Mouse (Mus musculus) hindbrain, embryonic 13.5 days (tissue): ENCODE data around the gene Tomm22. TPM values are rescaled to one million over a fixed set of nuclear protein-coding genes. Genes with fewer than 3 reads are reported as not detected.

Source experiments
- ATAC-seq: fragments of 200-750 bp; cut with Nextera tagmentation; 2 replicates; pipeline ENCODE4 v1.8.0; 2017; ENCODE audit warnings: moderate TSS enrichment; ENCODE audit not compliant: low FRiP score
- H3K27ac ChIP-seq: fragments of 300-500 bp; sonication (generic); 2 replicates; pipeline ENCODE4 v1.5.1; 2015; ENCODE audit warnings: inconsistent platforms, mild to moderate bottlenecking, moderate library complexity
- H3K27me3 ChIP-seq: fragments of 300-500 bp; sonication (generic); 2 replicates; pipeline ENCODE4 v1.6.1; 2015; ENCODE audit warnings: mild to moderate bottlenecking, inconsistent platforms
- H3K36me3 ChIP-seq: fragments of 300-500 bp; sonication (generic); 2 replicates; pipeline ENCODE4 v1.6.1; 2015; ENCODE audit warnings: mild to moderate bottlenecking, inconsistent platforms
- H3K4me1 ChIP-seq: fragments of 300-500 bp; sonication (generic); replicated peaks from 2 replicates; pipeline ENCODE4 v1.6.1; 2015; ENCODE audit warnings: inconsistent platforms
- H3K4me2 ChIP-seq: fragments of 300-500 bp; sonication (generic); 2 replicates; pipeline ENCODE4 v1.6.1; 2015; ENCODE audit warnings: inconsistent platforms, mild to moderate bottlenecking, moderate library complexity
- H3K4me3 ChIP-seq: fragments of 300-500 bp; sonication (generic); 2 replicates; pipeline ENCODE4 v1.5.1; 2015; ENCODE audit warnings: mild to moderate bottlenecking, inconsistent platforms
- H3K9ac ChIP-seq: fragments of 300-500 bp; sonication (generic); 2 replicates; pipeline ENCODE4 v1.6.1; 2015; ENCODE audit warnings: mild to moderate bottlenecking, inconsistent platforms
- H3K9me3 ChIP-seq: fragments of 300-500 bp; sonication (generic); 2 replicates; pipeline ENCODE4 v1.6.1; 2016; ENCODE audit warnings: inconsistent platforms
- WGBS: fragments of 180-500 bp; shearing (Covaris S2); methylation state at CpG from one replicate; pipeline ENCODE4 v1.1.7; 2015; 5-methylcytosine and 5-hydroxymethylcytosine counted together
- polyA plus RNA-seq: library from polyadenylated mRNA; unstranded; fragments of >200 nt; fragmentation: Nextera tagmentation; extraction: Ambion mirVana; gene quantifications from 2 replicates; pipeline ENCODE4 v1.2.1, GENCODE M21; 2015

The Tomm22 gene
- 246 and 253 TPM in 2 replicates for polyA plus RNA-seq

DNA sequence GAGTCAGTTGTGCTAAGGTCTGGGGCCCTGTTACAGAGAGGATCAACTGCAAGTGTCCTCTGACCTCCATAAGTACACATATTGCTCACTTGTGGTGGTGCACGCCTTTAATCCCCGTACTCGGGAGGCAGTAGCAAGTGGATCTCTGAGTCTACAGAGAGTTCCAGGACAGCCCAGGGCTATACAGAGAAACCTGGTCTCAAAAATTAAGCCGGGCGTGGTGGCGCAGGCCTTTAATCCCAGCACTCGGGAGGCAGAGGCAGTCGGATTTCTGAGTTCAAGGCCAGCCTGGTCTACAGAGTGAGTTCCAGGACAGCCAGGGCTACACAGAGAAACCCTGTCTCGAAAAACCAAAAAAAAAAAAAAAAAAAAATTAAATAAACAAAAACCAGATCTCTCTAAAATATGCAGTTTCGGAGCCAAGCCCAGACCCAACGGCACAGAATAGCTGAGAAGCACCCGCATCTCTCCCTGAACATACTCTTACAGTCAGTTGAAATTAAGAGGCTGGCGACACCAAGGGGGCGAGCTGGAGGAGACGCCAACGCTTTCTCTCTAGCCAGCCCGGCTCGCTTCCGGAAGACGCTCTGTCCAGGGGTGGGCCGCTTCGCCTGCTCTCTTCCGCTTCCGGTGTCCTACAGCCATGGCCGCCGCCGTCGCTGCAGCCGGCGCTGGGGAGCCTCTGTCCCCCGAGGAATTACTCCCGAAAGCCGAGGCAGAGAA is at the start of gene Tomm22:
TSS of gene Tomm22 (plus strand) at position 613 of the 723 bp plus-strand sequence.
- H3K27me3 ChIP-seq, result no peaks in the 10 kb centered on the region
- peaks cover 7% of the 10 kb centered on the region for H3K4me1 ChIP-seq
- H3K9me3 ChIP-seq, result no peaks in the 10 kb centered on the region
- 20% methylated on average over 33 of the region's 33 CpGs for WGBS
- H3K4me3 ChIP-seq, result peak within 1 kb of the TSS; percentile 93
- H3K4me2 ChIP-seq, result peak within 1 kb of the TSS; percentile 78
- H3K27ac ChIP-seq, result peak within 1 kb of the TSS; percentile 44; the same call in 1 of the 2 replicates
- peak within 1 kb of the TSS; percentile 86 for H3K9ac ChIP-seq
- peaks cover 60% of the 10 kb centered on the region for H3K36me3 ChIP-seq
- peak; percentile 97 for ATAC-seq

DNA sequence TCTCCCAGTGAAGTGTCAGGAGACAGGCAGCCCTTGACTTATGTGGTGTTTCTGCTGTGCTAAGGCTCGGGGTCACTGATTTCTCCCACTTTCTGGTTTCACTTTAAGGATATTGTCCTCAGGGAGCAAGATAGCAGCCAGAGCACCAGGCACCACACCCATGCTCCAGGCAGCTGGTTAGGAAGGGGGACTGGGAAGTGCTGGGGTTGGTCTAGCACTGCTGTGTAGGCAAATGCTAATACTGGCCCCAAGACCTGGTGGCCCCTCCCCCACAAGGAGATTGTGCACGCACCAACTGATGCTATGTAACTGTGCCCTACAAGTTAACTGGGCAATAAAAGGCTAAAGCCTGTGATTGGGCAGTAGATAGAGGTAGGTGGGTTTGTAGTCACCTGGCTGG is 40.2 kb upstream of the Tomm22 start:
- no peaks in the 10 kb centered on the region for H3K9me3 ChIP-seq
- no peak overlapping the region for H3K4me3 ChIP-seq
- H3K27ac ChIP-seq, result no peak overlapping the region
- H3K27me3 ChIP-seq, result no peaks in the 10 kb centered on the region
- no peak for ATAC-seq
- 69% methylated on average over 2 of the region's 2 CpGs for WGBS
- H3K4me1 ChIP-seq, result no peaks in the 10 kb centered on the region
- H3K4me2 ChIP-seq, result no peak overlapping the region
- H3K36me3 ChIP-seq, result peaks cover 96% of the 10 kb centered on the region
- H3K9ac ChIP-seq, result no peak overlapping the region

DNA sequence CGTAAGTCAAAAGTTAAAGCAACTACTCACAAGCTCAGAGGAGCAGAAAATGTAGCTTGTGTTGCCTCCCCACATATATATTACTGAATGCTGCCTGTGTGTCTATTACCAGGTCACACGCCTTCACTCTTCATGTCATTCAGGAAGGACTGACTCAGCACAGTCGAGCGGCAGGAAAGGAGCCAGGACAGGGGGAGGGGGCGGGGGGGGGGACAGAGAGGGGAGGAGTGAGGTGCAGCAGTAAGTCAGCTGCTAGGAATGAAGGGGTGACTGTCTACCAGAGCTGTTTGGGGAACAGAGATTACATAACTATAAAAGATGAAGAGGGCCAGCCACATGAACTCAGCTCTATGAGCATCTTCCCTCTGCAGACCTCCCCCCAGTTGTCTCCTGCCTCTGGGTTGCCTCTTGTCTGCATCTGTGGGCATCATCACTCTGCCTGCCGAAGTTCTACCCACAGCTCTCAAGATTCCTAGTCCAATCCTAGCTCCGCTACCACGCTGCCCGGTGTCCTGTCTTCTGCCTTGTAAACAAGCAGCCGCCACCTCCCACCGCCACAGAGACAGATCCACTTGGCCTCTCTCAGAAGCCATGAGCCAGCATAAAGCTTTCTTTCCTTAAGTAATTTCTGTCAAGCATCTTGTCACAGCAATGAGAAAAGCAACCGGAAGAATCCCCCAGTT is 29.4 kb upstream of the Tomm22 start:
- no peaks in the 10 kb centered on the region for H3K4me1 ChIP-seq
- no peak overlapping the region for H3K27ac ChIP-seq
- 73% methylated on average over 12 of the region's 12 CpGs for WGBS
- no peaks in the 10 kb centered on the region for H3K27me3 ChIP-seq
- H3K9ac ChIP-seq, result no peak overlapping the region
- no peak for ATAC-seq
- no peak overlapping the region for H3K4me3 ChIP-seq
- H3K9me3 ChIP-seq, result no peaks in the 10 kb centered on the region
- peaks cover 82% of the 10 kb centered on the region for H3K36me3 ChIP-seq
- no peak overlapping the region for H3K4me2 ChIP-seq

DNA sequence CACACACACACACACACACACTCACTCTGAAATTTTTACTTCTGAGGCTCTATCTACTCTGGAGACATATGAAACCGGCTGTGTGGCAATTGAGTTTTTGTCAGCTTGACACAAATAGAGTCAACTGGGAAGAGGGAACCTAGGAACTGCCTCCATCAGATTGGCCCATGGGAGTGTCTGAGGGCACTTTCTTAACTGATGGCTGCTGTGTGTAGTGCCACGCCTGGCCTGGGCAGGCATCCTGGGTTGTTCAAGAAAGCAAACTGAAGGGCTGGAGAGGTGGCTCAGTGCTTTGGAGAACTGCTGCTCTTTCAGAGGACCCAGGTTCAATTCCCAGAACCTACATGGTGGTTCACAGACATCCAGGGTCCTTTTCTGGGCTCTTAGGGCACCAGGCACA is 25.2 kb upstream of the Tomm22 start:
- Histone ChIP-seq H3K9ac (no peak overlapping the region), H3K9me3 (no peaks in the 10 kb centered on the region), H3K4me3 (no peak overlapping the region), H3K4me2 (no peak overlapping the region), H3K4me1 (no peaks in the 10 kb centered on the region), H3K36me3 (peaks cover 84% of the 10 kb centered on the region), H3K27ac (no peak overlapping the region), H3K27me3 (no peaks in the 10 kb centered on the region)
- ATAC-seq, result no peak
- 90% methylated on average over 2 of the region's 2 CpGs for WGBS

DNA sequence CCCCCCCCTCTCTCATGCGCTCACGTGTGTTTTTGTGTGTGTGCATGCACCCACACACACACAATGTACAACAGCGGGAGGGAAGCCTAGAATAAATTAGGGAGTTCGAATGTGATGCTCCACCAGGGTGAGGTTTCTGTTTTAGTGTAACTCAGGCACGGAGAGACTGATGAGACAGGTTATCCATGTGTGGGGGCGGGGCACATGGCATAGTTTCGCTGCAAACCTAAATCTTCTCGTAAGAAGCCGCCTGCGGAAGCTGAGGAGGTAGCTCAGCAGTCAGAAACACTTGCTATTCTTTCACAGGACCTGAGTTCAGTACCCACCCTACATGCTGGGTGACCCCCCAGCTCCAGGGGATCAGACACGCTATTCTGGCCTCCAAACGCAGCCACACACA is 22.5 kb upstream of the Tomm22 start:
- no peak overlapping the region; the same call in 1 of the 2 replicates for H3K9ac ChIP-seq
- H3K4me1 ChIP-seq, result no peaks in the 10 kb centered on the region
- no peaks in the 10 kb centered on the region for H3K27me3 ChIP-seq
- H3K27ac ChIP-seq, result no peak overlapping the region
- no peak for ATAC-seq
- peaks cover 77% of the 10 kb centered on the region for H3K36me3 ChIP-seq
- H3K4me3 ChIP-seq, result no peak overlapping the region
- 92% methylated on average over 12 of the region's 12 CpGs for WGBS
- H3K9me3 ChIP-seq, result no peaks in the 10 kb centered on the region
- H3K4me2 ChIP-seq, result no peak overlapping the region

DNA sequence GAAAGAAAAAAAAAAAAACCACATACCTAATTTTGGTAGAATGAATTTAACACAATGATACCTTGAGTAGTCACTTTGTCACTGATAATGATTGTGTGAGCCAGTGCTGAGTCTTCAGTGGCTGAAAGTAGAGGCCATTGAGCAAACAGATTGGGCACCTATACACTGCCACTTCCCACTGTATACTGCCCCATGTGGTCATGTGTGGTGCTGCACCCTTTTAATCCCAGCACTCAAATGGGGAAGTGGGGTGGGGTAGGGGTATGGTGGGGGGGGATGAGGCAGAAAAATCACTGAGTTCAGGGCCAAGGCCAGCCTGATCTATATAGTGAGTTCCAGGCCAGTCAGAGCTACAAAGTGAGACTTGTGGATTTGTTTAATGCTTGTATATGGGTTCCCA is 20.1 kb upstream of the Tomm22 start:
- no peak overlapping the region for H3K9ac ChIP-seq
- H3K36me3 ChIP-seq, result peaks cover 66% of the 10 kb centered on the region
- no peaks in the 10 kb centered on the region for H3K4me1 ChIP-seq
- H3K9me3 ChIP-seq, result no peaks in the 10 kb centered on the region
- H3K4me3 ChIP-seq, result no peak overlapping the region
- ATAC-seq, result no peak
- no peaks in the 10 kb centered on the region for H3K27me3 ChIP-seq
- H3K4me2 ChIP-seq, result no peak overlapping the region
- H3K27ac ChIP-seq, result no peak overlapping the region

DNA sequence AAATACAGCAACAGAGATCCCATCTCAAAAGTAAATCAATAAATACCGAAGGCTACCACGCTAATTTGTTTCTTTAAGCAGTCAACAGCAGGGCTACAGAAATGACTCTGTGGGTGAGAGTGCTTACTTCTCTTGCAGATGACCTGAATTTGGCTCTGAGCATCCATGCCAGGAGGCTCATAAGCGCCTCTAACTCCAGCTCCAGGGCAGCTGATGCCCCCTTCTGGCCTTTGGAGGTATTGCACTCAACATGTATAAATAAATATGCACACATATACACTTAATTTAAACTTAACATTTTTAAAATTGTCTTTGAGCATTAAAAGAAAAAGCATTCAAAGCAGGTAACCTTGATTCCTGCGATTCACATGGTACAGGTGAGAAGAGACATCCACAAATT is 19.2 kb upstream of the Tomm22 start:
- Histone ChIP-seq H3K4me1 (peaks cover 5% of the 10 kb centered on the region; the same call in 1 of the 2 replicates), H3K9ac (no peak overlapping the region), H3K36me3 (peaks cover 63% of the 10 kb centered on the region), H3K4me3 (no peak overlapping the region), H3K9me3 (no peaks in the 10 kb centered on the region), H3K27me3 (no peaks in the 10 kb centered on the region), H3K4me2 (no peak overlapping the region), H3K27ac (no peak overlapping the region)
- 80% methylated on average over 4 of the region's 4 CpGs for WGBS
- ATAC-seq, result no peak

DNA sequence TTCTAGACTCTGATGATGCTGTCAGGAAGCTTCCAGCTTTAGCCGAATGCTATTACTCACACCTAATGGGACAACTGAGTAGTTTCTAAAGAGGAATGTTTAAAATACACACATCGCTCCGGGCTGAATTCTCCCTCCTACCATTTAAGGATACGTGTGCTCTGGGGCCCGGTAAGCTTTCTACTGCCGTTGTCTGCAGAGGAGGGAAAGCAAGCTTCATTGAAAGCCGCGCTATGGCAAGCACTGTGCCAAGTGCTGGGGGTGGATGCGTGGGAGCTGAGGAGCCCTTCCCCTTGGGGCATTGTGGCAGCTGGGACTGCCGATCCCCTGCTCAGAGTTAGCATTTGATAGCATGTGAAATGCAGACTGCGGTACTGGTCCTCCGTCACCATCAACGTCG is 14.2 kb upstream of the Tomm22 start:
- Histone ChIP-seq H3K9ac (no peak overlapping the region), H3K27me3 (no peaks in the 10 kb centered on the region), H3K4me3 (no peak overlapping the region), H3K4me2 (no peak overlapping the region), H3K36me3 (peaks cover 30% of the 10 kb centered on the region), H3K9me3 (no peaks in the 10 kb centered on the region), H3K4me1 (peaks cover 20% of the 10 kb centered on the region), H3K27ac (no peak overlapping the region)
- no peak for ATAC-seq
- 86% methylated on average over 14 of the region's 14 CpGs for WGBS

DNA sequence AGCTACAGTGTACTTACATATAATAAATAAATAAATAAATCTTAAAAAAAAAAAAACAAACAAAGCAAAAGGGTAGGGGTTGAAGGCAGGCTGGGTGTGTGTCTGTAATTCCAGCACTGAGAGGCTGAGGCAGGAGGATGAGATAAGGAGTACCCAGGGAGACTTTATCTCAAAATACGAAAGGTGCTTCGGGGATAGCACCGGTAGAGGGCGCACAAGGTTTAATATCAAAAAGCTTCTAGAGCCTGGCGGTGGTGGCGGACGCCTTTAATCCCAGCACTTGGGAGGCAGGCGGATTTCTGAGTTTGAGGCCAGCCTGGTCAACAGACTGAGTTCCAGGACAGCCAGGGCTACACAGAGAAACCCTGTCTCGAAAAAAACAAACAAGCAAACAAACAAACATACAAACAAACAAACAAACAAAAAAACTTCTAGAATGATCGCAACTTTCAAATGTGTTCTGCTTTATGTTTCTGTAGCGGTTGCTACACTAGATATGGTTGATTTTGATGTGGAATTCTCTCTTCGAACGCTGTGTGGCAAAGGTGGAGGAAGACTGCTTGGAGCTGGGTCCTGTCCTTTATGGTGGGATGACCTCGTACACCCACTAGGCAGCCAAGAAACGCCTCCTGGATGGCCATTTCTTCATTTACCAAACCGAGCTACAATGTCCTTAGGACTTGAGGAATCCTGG is 12.7 kb upstream of the Tomm22 start:
- no peaks in the 10 kb centered on the region for H3K27me3 ChIP-seq
- peaks cover 20% of the 10 kb centered on the region for H3K4me1 ChIP-seq
- ATAC-seq, result 0 out of 2 replicates have a peak, but pooled peaks have one; percentile 10
- 5% methylated on average over 16 of the region's 16 CpGs for WGBS
- peak overlapping the region; percentile 93 for H3K4me3 ChIP-seq
- H3K4me2 ChIP-seq, result peak overlapping the region; percentile 71
- H3K9ac ChIP-seq, result peak overlapping the region; percentile 94
- peaks cover 32% of the 10 kb centered on the region for H3K36me3 ChIP-seq
- H3K9me3 ChIP-seq, result peaks cover 3% of the 10 kb centered on the region; the same call in 1 of the 2 replicates
- peak overlapping the region; percentile 98 for H3K27ac ChIP-seq

DNA sequence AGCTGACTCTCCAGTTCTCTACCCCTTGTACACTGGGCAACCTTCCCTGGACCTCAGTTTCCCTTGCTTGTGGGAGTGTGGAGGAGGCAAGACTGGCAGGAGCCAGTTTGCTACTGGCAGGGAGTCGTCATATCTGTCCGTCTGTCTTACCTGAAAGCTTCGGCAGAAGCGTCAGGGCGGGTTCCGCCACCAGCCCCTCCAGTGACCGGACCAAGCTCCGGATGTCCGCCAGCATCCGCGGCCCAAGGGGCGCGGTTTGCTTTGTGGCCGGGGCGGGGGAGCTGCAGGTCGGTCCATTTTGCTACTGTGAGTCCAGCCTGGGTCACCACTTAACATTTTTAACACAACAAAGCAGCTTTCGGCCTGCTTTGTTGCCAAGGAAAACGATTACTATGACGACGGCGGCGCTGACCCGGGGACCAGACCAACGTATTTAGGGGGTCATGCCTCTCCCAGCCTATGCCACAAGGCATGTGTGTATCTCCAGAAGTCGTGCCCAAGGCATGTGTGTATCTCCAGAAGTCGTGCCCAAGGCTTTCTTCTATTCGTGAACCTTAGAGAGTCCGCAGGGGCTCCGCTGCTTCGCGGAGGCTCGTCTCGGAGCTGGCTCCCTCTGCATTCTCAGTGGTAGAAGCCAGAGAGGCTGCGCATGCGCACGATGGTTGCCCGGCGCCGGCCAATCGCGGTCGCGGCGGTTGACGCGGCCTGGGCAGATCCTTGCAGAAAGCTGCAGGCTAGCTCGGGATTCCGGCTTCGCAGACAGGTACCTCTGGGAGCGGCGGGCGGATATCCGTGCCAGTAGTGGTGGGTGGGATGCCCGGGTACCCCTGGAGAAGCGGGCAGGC is 11.9 kb upstream of the Tomm22 start, which contains the start of the genes Fam227a and Cby1:
TSS of gene Fam227a (minus strand) at position 426 of the 845 bp plus-strand sequence.
TSS of gene Cby1 (plus strand) at position 669 of the 845 bp plus-strand sequence.
- ATAC-seq, result peak; percentile 89
- under 1% methylated on average over 55 of the region's 55 CpGs for WGBS
- H3K27ac ChIP-seq, result peak within 1 kb of the TSS; percentile 98
- peak within 1 kb of the TSS; percentile 94 for H3K9ac ChIP-seq
- H3K4me2 ChIP-seq, result peak within 1 kb of the TSS; percentile 71
- peaks cover 32% of the 10 kb centered on the region for H3K36me3 ChIP-seq
- H3K9me3 ChIP-seq, result peaks cover 3% of the 10 kb centered on the region; the same call in 1 of the 2 replicates
- H3K4me3 ChIP-seq, result peak within 1 kb of the TSS; percentile 93
- no peaks in the 10 kb centered on the region for H3K27me3 ChIP-seq
- peaks cover 20% of the 10 kb centered on the region for H3K4me1 ChIP-seq

DNA sequence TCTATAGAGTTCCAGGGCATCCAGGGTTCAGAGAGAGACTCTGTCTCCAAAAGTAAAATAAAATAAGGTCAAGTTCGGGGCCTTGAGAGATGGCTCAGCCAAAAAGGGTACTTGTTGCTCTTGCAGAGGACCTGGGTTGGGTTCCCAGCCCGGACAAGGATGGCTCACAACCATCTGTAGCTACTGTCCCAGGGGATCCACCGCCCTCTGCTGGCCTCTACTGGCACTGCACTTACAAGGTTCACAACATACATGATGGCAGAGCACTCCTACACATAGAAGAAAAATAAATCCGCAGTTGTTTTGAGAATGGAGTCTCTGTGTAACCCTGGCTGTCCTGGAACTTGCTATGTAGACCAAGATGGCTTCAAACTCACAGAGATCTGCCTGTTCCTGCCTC is 8.8 kb upstream of the Tomm22 start:
- WGBS, result 76% methylated on average over 4 of the region's 4 CpGs
- no peak overlapping the region for H3K27ac ChIP-seq

More for the DNA sequence above, 8.8 kb upstream of the Tomm22 start:
- Histone ChIP-seq H3K27me3 (no peaks in the 10 kb centered on the region), H3K36me3 (peaks cover 48% of the 10 kb centered on the region), H3K4me3 (no peak overlapping the region), H3K9ac (no peak overlapping the region), H3K4me1 (peaks cover 12% of the 10 kb centered on the region), H3K9me3 (peaks cover 3% of the 10 kb centered on the region; the same call in 1 of the 2 replicates), H3K4me2 (no peak overlapping the region)
- no peak for ATAC-seq
